Mouse (Mus musculus) natural killer cell, adult 2 months (primary cell): ENCODE data around the gene Tgtp1.
"Not testable (repeated sequence)": the region's sequence is repeated elsewhere in the genome, so short reads cannot be mapped to it uniquely, and the experiment has no call there.

Experiments used
- DNase-seq, 2 experiments: peaks; one replicate each; pipeline ENCODE4 v3.0.0; 2022; ENCODE audit warnings: low spot score in 2 of 2

Tgtp1 gene

GRCm38 (mm10) chr11:48994018-48994417, at the start of gene Tgtp1:
Tgtp1 (minus strand) TSS chr11:48994172.
- not testable (repeated sequence) for DNase-seq

GRCm38 (mm10) chr11:49012074-49012473, 18.1 kb upstream of the Tgtp1 start:
- DNase-seq: not testable (repeated sequence)

- not testable (repeated sequence) for DNase-seq
These were observed 12.8 kb upstream of the Tgtp1 start for GRCm38 (mm10) chr11:49006785-49007184.

GRCm38 (mm10) chr11:49006317-49006716, 12.3 kb upstream of the Tgtp1 start:
- not testable (repeated sequence) for DNase-seq

GRCm38 (mm10) chr11:49000411-49000810, 6.4 kb upstream of the Tgtp1 start:
- DNase-seq: not testable (repeated sequence)

GRCm38 (mm10) chr11:48993296-48993695, 676 bp downstream of the Tgtp1 start:
- not testable (repeated sequence) for DNase-seq

- peak in 1 of 2 experiments; percentile 18 for DNase-seq
These were observed 2.0 kb downstream of the Tgtp1 start, which contains the start of gene Gm12185 for GRCm38 (mm10) chr11:48991740-48992520. Gm12185 (minus strand) TSS chr11:48992226.

- DNase-seq: not testable (repeated sequence)
These were observed 4.0 kb downstream of the Tgtp1 start for GRCm38 (mm10) chr11:48989981-48990380.

- not testable (repeated sequence) for DNase-seq
These were observed 5.8 kb downstream of the Tgtp1 start for GRCm38 (mm10) chr11:48988219-48988618.

GRCm38 (mm10) chr11:48982848-48983247, 11.1 kb downstream of the Tgtp1 start:
- not testable (repeated sequence) for DNase-seq

GRCm38 (mm10) chr11:48980052-48980451, 13.9 kb downstream of the Tgtp1 start:
- DNase-seq: not testable (repeated sequence)

GRCm38 (mm10) chr11:48979251-48979650, 14.7 kb downstream of the Tgtp1 start, which contains the start of gene 9930111J21Rik1:
9930111J21Rik1 (minus strand) TSS chr11:48979398.
- not testable (repeated sequence) for DNase-seq

- DNase-seq: not testable (repeated sequence)
These were observed 15.6 kb downstream of the Tgtp1 start, which contains the start of gene Olfr56 for GRCm38 (mm10) chr11:48978240-48978939. Olfr56 (plus strand) TSS chr11:48978889.

- not testable (repeated sequence) for DNase-seq
These were observed 19.3 kb downstream of the Tgtp1 start for GRCm38 (mm10) chr11:48974686-48975085.

- not testable (repeated sequence) for DNase-seq
These were observed 47.9 kb downstream of the Tgtp1 start, which contains the start of gene Psme2b for GRCm38 (mm10) chr11:48946090-48946489. Psme2b (minus strand) TSS chr11:48946190.

GRCm38 (mm10) chr11:48939286-48939685, 54.7 kb downstream of the Tgtp1 start:
- DNase-seq: not testable (repeated sequence)
